Mouse (Mus musculus): ENCODE data around the gene Esrrb.

Gene Esrrb

GRCm38 (mm10) chr12:86508313-86508988, 147.5 kb downstream of the Esrrb start:
- ChIA-PET POLR2A (interaction anchor here (0.6 to 54.9 kb wide), 18 partner anchors 6 to 1408 kb away, joined by 3 to 4750 read pairs (median 6); no protein-coding TSS in a partner anchor), CTCF (interaction anchor here (0.5 to 2.4 kb wide), 21 partner anchors 10 to 432 kb away, joined by 3 to 11 read pairs (median 3); no protein-coding TSS in a partner anchor)

- POLR2A ChIA-PET: interaction anchor here in 3 of 4 experiments (1.2 to 54.9 kb wide), 9 partner anchors 7 to 56 kb away, joined by 3 to 4750 read pairs (median 17); no protein-coding TSS in a partner anchor
- CTCF ChIA-PET: interaction anchor here in 3 of 4 experiments (0.5 to 2.4 kb wide), 13 partner anchors 10 to 894 kb away, joined by 3 to 15 read pairs (median 5); no protein-coding TSS in a partner anchor
These were observed 148.7 kb downstream of the Esrrb start for GRCm38 (mm10) chr12:86509295-86510279.

- POLR2A ChIA-PET: interaction anchor here in 3 of 4 experiments (1.1 to 54.9 kb wide), 11 partner anchors 10 to 312 kb away, joined by 3 to 4750 read pairs (median 7); no protein-coding TSS in a partner anchor
- CTCF ChIA-PET: interaction anchor here in 1 of 4 experiments (0.6 kb wide), 1 partner anchor 71 kb away, joined by 3 read pairs; no protein-coding TSS in a partner anchor
These were observed 151.4 kb downstream of the Esrrb start for GRCm38 (mm10) chr12:86512335-86512734.

GRCm38 (mm10) chr12:86513596-86513995, 152.7 kb downstream of the Esrrb start:
- ChIA-PET CTCF (interaction anchor here in 1 of 4 experiments (1.1 kb wide), 1 partner anchor 51 kb away, joined by 3 read pairs; no protein-coding TSS in a partner anchor), POLR2A (interaction anchor here (0.6 to 54.9 kb wide), 17 partner anchors 9 to 311 kb away, joined by 3 to 4750 read pairs (median 4); no protein-coding TSS in a partner anchor)

GRCm38 (mm10) chr12:86516602-86517001, 155.7 kb downstream of the Esrrb start:
- ChIA-PET CTCF (interaction anchor here in 2 of 4 experiments (0.6 to 0.8 kb wide), 3 partner anchors 20 to 231 kb away, joined by 3 to 4 read pairs (median 4); no protein-coding TSS in a partner anchor), POLR2A (interaction anchor here in 3 of 4 experiments (0.6 to 54.9 kb wide), 12 partner anchors 10 to 405 kb away, joined by 3 to 4750 read pairs (median 8); no protein-coding TSS in a partner anchor)

- ChIA-PET CTCF (interaction anchor here in 1 of 4 experiments (0.6 kb wide), 1 partner anchor 49 kb away, joined by 7 read pairs; no protein-coding TSS in a partner anchor), POLR2A (interaction anchor here in 3 of 4 experiments (0.5 to 54.9 kb wide), 14 partner anchors 8 to 115 kb away, joined by 3 to 4750 read pairs (median 10); no protein-coding TSS in a partner anchor)
These were observed 156.8 kb downstream of the Esrrb start for GRCm38 (mm10) chr12:86517721-86518120.

- CTCF ChIA-PET: interaction anchor here in 1 of 4 experiments (0.5 to 1.6 kb wide), 2 partner anchors 10 to 1405 kb away, joined by 3 to 5 read pairs; no protein-coding TSS in a partner anchor
- POLR2A ChIA-PET: interaction anchor here (0.6 to 54.9 kb wide), 18 partner anchors 8 to 90 kb away, joined by 3 to 4750 read pairs (median 4); no protein-coding TSS in a partner anchor
These were observed 157.8 kb downstream of the Esrrb start for GRCm38 (mm10) chr12:86518746-86519145.

- ChIA-PET POLR2A (interaction anchor here in 1 of 4 experiments (1.4 to 1.5 kb wide), 2 partner anchors 8 to 12 kb away, joined by 3 to 4 read pairs; no protein-coding TSS in a partner anchor), CTCF (no interaction called here)
These were observed 173.4 kb downstream of the Esrrb start for GRCm38 (mm10) chr12:86534283-86534682.

GRCm38 (mm10) chr12:86537799-86538198, 176.9 kb downstream of the Esrrb start:
- ChIA-PET CTCF (no interaction called here), POLR2A (interaction anchor here in 2 of 4 experiments (1.7 to 2.6 kb wide), 5 partner anchors 11 to 68 kb away, joined by 4 to 9 read pairs (median 6); no protein-coding TSS in a partner anchor)

- POLR2A ChIA-PET: interaction anchor here (0.6 to 2.6 kb wide), 8 partner anchors 12 to 755 kb away, joined by 3 to 9 read pairs (median 4); no protein-coding TSS in a partner anchor
- CTCF ChIA-PET: interaction anchor here in 1 of 4 experiments (1.1 kb wide), 1 partner anchor 105 kb away, joined by 3 read pairs; no protein-coding TSS in a partner anchor
These were observed 177.8 kb downstream of the Esrrb start for GRCm38 (mm10) chr12:86538711-86539110.

- CTCF ChIA-PET: no interaction called here
- POLR2A ChIA-PET: interaction anchor here in 2 of 4 experiments (1.2 to 2.6 kb wide), 3 partner anchors 13 to 70 kb away, joined by 5 to 9 read pairs (median 6); no protein-coding TSS in a partner anchor
These were observed 178.6 kb downstream of the Esrrb start for GRCm38 (mm10) chr12:86539511-86539910.

- ChIA-PET POLR2A (no interaction called here), CTCF (no interaction called here)
These were observed 186.9 kb downstream of the Esrrb start for GRCm38 (mm10) chr12:86547808-86548207.

GRCm38 (mm10) chr12:86553037-86553436, 192.1 kb downstream of the Esrrb start:
- ChIA-PET POLR2A (interaction anchor here in 2 of 4 experiments (0.5 to 1.0 kb wide), 3 partner anchors 22 to 52 kb away, joined by 3 to 4 read pairs (median 3); no protein-coding TSS in a partner anchor), CTCF (interaction anchor here in 1 of 4 experiments (0.7 kb wide), 1 partner anchor 172 kb away, joined by 3 read pairs; no protein-coding TSS in a partner anchor)

- CTCF ChIA-PET: interaction anchor here in 1 of 4 experiments (1.3 kb wide), 1 partner anchor 84 kb away, joined by 3 read pairs; no protein-coding TSS in a partner anchor
- POLR2A ChIA-PET: interaction anchor here in 2 of 4 experiments (0.6 to 1.5 kb wide), 4 partner anchors 60 to 386 kb away, joined by 3 to 4 read pairs (median 4); no protein-coding TSS in a partner anchor
These were observed 196.0 kb downstream of the Esrrb start for GRCm38 (mm10) chr12:86556796-86557517.

- CTCF ChIA-PET: interaction anchor here (0.6 to 1.5 kb wide), 17 partner anchors 16 to 1887 kb away, joined by 3 to 5 read pairs (median 3); no protein-coding TSS in a partner anchor
- POLR2A ChIA-PET: interaction anchor here in 3 of 4 experiments (0.5 to 1.5 kb wide), 10 partner anchors 8 to 122 kb away, joined by 3 to 8 read pairs (median 4); no protein-coding TSS in a partner anchor
These were observed 198.0 kb downstream of the Esrrb start for GRCm38 (mm10) chr12:86558889-86559288.

- CTCF ChIA-PET: interaction anchor here in 2 of 4 experiments (0.7 kb wide), 2 partner anchors 130 to 490 kb away, joined by 3 to 12 read pairs; no protein-coding TSS in a partner anchor
- POLR2A ChIA-PET: interaction anchor here in 3 of 4 experiments (0.7 to 1.3 kb wide), 3 partner anchors 44 to 167 kb away, joined by 3 to 4 read pairs (median 3); no protein-coding TSS in a partner anchor
These were observed 201.8 kb downstream of the Esrrb start for GRCm38 (mm10) chr12:86562705-86563104.

GRCm38 (mm10) chr12:86565996-86566395, 205.1 kb downstream of the Esrrb start:
- ChIA-PET POLR2A (no interaction called here), CTCF (interaction anchor here in 1 of 4 experiments (0.6 kb wide), 1 partner anchor 204 kb away, joined by 3 read pairs; no protein-coding TSS in a partner anchor)
